37 mouse cellular contexts compared by ENCODE assay signal in the genomic region with DNA sequence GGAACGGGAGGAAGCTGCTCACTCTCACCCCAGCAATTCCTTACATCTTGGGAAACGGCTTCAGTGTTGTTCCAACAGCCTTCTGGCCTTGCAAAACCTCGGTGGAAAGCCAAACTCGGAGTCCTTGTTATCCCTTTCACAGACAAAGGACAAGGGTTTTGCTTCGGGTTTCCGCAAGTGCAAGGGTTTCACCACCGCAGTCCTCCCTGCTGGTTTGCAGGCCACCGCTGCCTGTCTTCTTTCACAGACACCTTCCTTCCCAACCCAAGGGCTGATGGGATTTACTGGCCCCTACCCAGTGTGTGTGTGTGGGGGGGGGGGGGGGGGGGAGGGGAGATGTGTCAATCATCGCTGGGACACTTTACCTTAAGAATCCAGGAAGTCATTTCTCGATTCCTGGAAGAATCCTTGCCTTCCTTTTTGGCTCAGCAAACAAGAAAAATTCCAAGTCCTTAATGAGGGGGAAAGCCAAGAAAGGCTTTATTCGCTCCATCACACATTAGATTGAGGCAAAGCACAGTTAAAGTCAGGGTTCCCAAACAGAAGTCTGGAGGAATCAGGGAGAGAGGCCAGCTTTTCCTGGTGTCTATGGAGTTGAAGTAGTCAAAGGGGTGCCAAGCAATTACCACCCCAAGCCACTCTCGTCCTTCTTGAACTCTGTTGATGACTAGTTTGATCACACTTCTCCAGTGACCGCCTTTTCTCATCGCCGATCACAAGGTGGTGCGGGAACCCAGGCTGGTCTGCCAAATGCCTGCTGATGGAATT. TPM values are rescaled to one million over a fixed set of nuclear protein-coding genes. Genes with fewer than 3 reads are reported as not detected.
DNase-seq lines count a peak whose midpoint lies in the region; ATAC-seq and TF ChIP-seq lines count a peak whose summit lies in the region.
"Had no signal": no experiment of that assay in that cellular context is flagged by ENCODE, and none has a peak within 500 bp of the region (broad histone marks: within the 10 kb centered on the region; RNA-seq: fewer than 3 reads in every experiment).

No protein-coding gene starts in this region.

- H3K36me3 ChIP-seq in hindbrain, postnatal 0 days (ENCODE audit: insufficient read depth, low read length): no peaks in the 10 kb centered on the region
- no peaks in the 10 kb centered on the region for H3K36me3 ChIP-seq in hindbrain, embryonic 16.5 days (ENCODE audit: control insufficient read depth, insufficient read depth, low read length)
- no peaks in the 10 kb centered on the region for H3K36me3 ChIP-seq in testis, adult 2 months (ENCODE audit: control insufficient read depth, insufficient read depth, low read length)
- H3K36me3 ChIP-seq: embryonic facial prominence, embryonic 12.5 days; heart, embryonic 12.5 days; hindbrain, embryonic 13.5 days; kidney, embryonic 15.5 days; limb, embryonic 12.5 days; liver, embryonic 15.5 days; midbrain, embryonic 10.5 days; neural tube, embryonic 12.5 days had no signal

- DNase-seq in hindbrain, postnatal 0 days (ENCODE audit: low spot score): peak; percentile 20
- no peak for DNase-seq in testis, postnatal 14 days (ENCODE audit: low spot score)
- peak; percentile 77 for DNase-seq in brain, embryonic 14.5 days (ENCODE audit: low read depth)
- no peak for DNase-seq in urinary bladder, postnatal 25 days (ENCODE audit: low spot score)
- no peak for DNase-seq in kidney, postnatal 36 days
- DNase-seq: adrenal gland, postnatal 14 days; cerebellum, adult 11-12 months; cerebellum, adult 9-11 months; embryo, embryonic 11 days; gastrocnemius, postnatal 10 days; heart, adult 18-20 months; heart, postnatal 4 days; kidney, adult 18-20 months; kidney, postnatal 25 days; right cerebral cortex, postnatal 4 days; thymus, postnatal 25 days had no signal

- no peaks in the 10 kb centered on the region for H3K4me1 ChIP-seq in hindbrain, postnatal 0 days (ENCODE audit: insufficient read depth, low read length)
- no peaks in the 10 kb centered on the region for H3K4me1 ChIP-seq in hindbrain, embryonic 16.5 days (ENCODE audit: control insufficient read depth, insufficient read depth, low read depth, low read length)
- no peaks in the 10 kb centered on the region; the same call in 1 of the 2 replicates for H3K4me1 ChIP-seq in testis, adult 2 months (ENCODE audit: control insufficient read depth, insufficient read depth, low read length)
- H3K4me1 ChIP-seq: embryonic facial prominence, embryonic 12.5 days; heart, embryonic 12.5 days; hindbrain, embryonic 13.5 days; kidney, embryonic 15.5 days; limb, embryonic 12.5 days; liver, embryonic 15.5 days; midbrain, embryonic 10.5 days; neural tube, embryonic 12.5 days had no signal

- WGBS in hindbrain, postnatal 0 days: 70% methylated on average over 16 of the region's 16 CpGs
- WGBS in hindbrain, embryonic 16.5 days: 83% methylated on average over 16 of the region's 16 CpGs

- H3K27me3 ChIP-seq in hindbrain, postnatal 0 days (ENCODE audit: insufficient read depth, low read length): no peaks in the 10 kb centered on the region
- no peaks in the 10 kb centered on the region for H3K27me3 ChIP-seq in hindbrain, embryonic 16.5 days (replicated peaks; ENCODE audit: control insufficient read depth, insufficient read depth, low read length)
- no peaks in the 10 kb centered on the region for H3K27me3 ChIP-seq in testis, adult 2 months (ENCODE audit: control insufficient read depth, insufficient read depth, low read length)
- H3K27me3 ChIP-seq: embryonic facial prominence, embryonic 12.5 days; heart, embryonic 12.5 days; hindbrain, embryonic 13.5 days; kidney, embryonic 15.5 days; limb, embryonic 12.5 days; liver, embryonic 15.5 days; neural tube, embryonic 12.5 days had no signal

- H3K4me2 ChIP-seq in hindbrain, postnatal 0 days (ENCODE audit: low read depth, low read length): no peak overlapping the region
- H3K4me2 ChIP-seq in hindbrain, embryonic 16.5 days (ENCODE audit: low read length): no peak overlapping the region
- H3K4me2 ChIP-seq: embryonic facial prominence, embryonic 12.5 days; heart, embryonic 12.5 days; hindbrain, embryonic 13.5 days; kidney, embryonic 15.5 days; limb, embryonic 12.5 days; liver, embryonic 15.5 days; neural tube, embryonic 12.5 days had no signal

- no peak overlapping the region for H3K4me3 ChIP-seq in hindbrain, postnatal 0 days (ENCODE audit: low read length)
- H3K4me3 ChIP-seq in hindbrain, embryonic 16.5 days (ENCODE audit: low read length): no peak overlapping the region
- peak overlapping the region; percentile 16; the same call in 1 of the 2 replicates for H3K4me3 ChIP-seq in testis, adult 2 months (ENCODE audit: control insufficient read depth, low read depth, low read length)
- H3K4me3 ChIP-seq: embryonic facial prominence, embryonic 12.5 days; heart, embryonic 12.5 days; hindbrain, embryonic 13.5 days; kidney, embryonic 15.5 days; layer of hippocampus, adult 2 months; left cerebral cortex, adult 2 months; limb, embryonic 12.5 days; liver, embryonic 15.5 days; midbrain, embryonic 10.5 days; myocyte; neural tube, embryonic 12.5 days had no signal

- TF ChIP-seq POLR2A in testis, adult 2 months (IDR thresholded peaks at IDR 0.05; ENCODE audit: control insufficient read depth, low read depth, low read length): no peak
- TF ChIP-seq POLR2A in brain, embryonic 14.5 days (IDR thresholded peaks at IDR 0.05; ENCODE audit: borderline replicate concordance, extremely low read depth, insufficient read depth, insufficient read length, poor library complexity, severe bottlenecking): no peak

- H3K9ac ChIP-seq in hindbrain, postnatal 0 days (replicated peaks; ENCODE audit: low read length): no peak overlapping the region
- no peak overlapping the region for H3K9ac ChIP-seq in hindbrain, embryonic 16.5 days (ENCODE audit: low read depth, low read length)
- H3K9ac ChIP-seq: embryonic facial prominence, embryonic 12.5 days; heart, embryonic 12.5 days; hindbrain, embryonic 13.5 days; kidney, embryonic 15.5 days; limb, embryonic 12.5 days; liver, embryonic 15.5 days; neural tube, embryonic 12.5 days had no signal

- no peak for TF ChIP-seq CTCF in hindbrain, postnatal 0 days (IDR thresholded peaks at IDR 0.05; ENCODE audit: low read depth)
- no peak for TF ChIP-seq CTCF in testis, adult 2 months (IDR thresholded peaks at IDR 0.05; ENCODE audit: control insufficient read depth, insufficient read depth, insufficient replicate concordance, low read depth, low read length)
- TF ChIP-seq CTCF in brain, embryonic 14.5 days (IDR thresholded peaks at IDR 0.05; ENCODE audit: borderline replicate concordance, extremely low read depth, insufficient read depth, insufficient read length): no peak

- H3K27ac ChIP-seq in hindbrain, postnatal 0 days: no peak overlapping the region
- H3K27ac ChIP-seq in hindbrain, embryonic 16.5 days (ENCODE audit: low read depth, low read length): no peak overlapping the region
- H3K27ac ChIP-seq in testis, adult 2 months (ENCODE audit: control insufficient read depth, insufficient read depth, low read depth, low read length): no peak overlapping the region
- H3K27ac ChIP-seq: embryonic facial prominence, embryonic 12.5 days; hindbrain, embryonic 13.5 days; kidney, embryonic 15.5 days; layer of hippocampus, adult 2 months; left cerebral cortex, adult 2 months; limb, embryonic 12.5 days; liver, embryonic 15.5 days; midbrain, embryonic 10.5 days; neural tube, embryonic 12.5 days had no signal

- H3K9me3 ChIP-seq in hindbrain, postnatal 0 days (ENCODE audit: low read length): no peaks in the 10 kb centered on the region
- no peaks in the 10 kb centered on the region; the same call in 1 of the 2 replicates for H3K9me3 ChIP-seq in hindbrain, embryonic 16.5 days (ENCODE audit: control insufficient read depth, low read length)
- H3K9me3 ChIP-seq: hindbrain, embryonic 13.5 days; kidney, embryonic 15.5 days; limb, embryonic 12.5 days; liver, embryonic 15.5 days had no signal

- ATAC-seq in hindbrain, postnatal 0 days: no peak
- no peak for ATAC-seq in hindbrain, embryonic 16.5 days
- ATAC-seq: CD4-positive, CD25-positive, alpha-beta regulatory T cell, adult 4 months; inflammation-experienced regulatory T-cells, adult 6 months; midbrain, embryonic 16.5 days had no signal

RNA-seq across cellular contexts. Expression of gene Tex26, which starts 35.4 kb away (rescaled TPM):
- 0.31 and 0.50 TPM in 2 replicates for total RNA-seq in hindbrain, postnatal 0 days (2014; rRNA removed)
- 1.0 and 1.6 TPM in 2 replicates for polyA plus RNA-seq in hindbrain, postnatal 0 days (2015; fragmentation: Nextera tagmentation; extraction: Ambion mirVana)
- polyA plus RNA-seq in hindbrain, embryonic 16.5 days (2015; fragmentation: Nextera tagmentation; extraction: Ambion mirVana): 0.82 and 1.4 TPM in 2 replicates
- polyA plus RNA-seq in testis, adult 2 months (2012; rRNA removed): 30.1 and 35.9 TPM in 2 replicates
- 1.4 TPM in 2 replicates for polyA plus RNA-seq in brain, embryonic 14.5 days (2012; rRNA removed)
- total RNA-seq: adrenal gland, postnatal 14 days; heart, adult 18-20 months; left cerebral cortex, postnatal 25 days; liver, adult 2 months; megakaryocyte progenitor cell, adult 5-6 weeks had no signal
- polyA plus RNA-seq: CD4-positive, CD25-positive, alpha-beta regulatory T cell, adult 4 months; inflammation-experienced regulatory T-cells, adult 6 months; liver, adult 2 months; liver, embryonic 15.5 days; spleen, adult 2 months had no signal

RNA-seq across cellular contexts. Expression of gene Wdr95, which starts 53.6 kb away (rescaled TPM):
- not detected in 2 replicates for total RNA-seq in hindbrain, postnatal 0 days (2014; rRNA removed)
- 0.19 and 0.24 TPM in 2 replicates for polyA plus RNA-seq in hindbrain, postnatal 0 days (2015; fragmentation: Nextera tagmentation; extraction: Ambion mirVana)
- polyA plus RNA-seq in hindbrain, embryonic 16.5 days (2015; fragmentation: Nextera tagmentation; extraction: Ambion mirVana): 0.24 TPM in 2 replicates
- polyA plus RNA-seq in testis, adult 2 months (2012; rRNA removed): 14.7 and 18.4 TPM in 2 replicates
- 0.37 and 0.42 TPM in 2 replicates for polyA plus RNA-seq in brain, embryonic 14.5 days (2012; rRNA removed)
- total RNA-seq: adrenal gland, postnatal 14 days; heart, adult 18-20 months; liver, adult 2 months; megakaryocyte progenitor cell, adult 5-6 weeks had no signal
- polyA plus RNA-seq: CD4-positive, CD25-positive, alpha-beta regulatory T cell, adult 4 months; kidney, embryonic 15.5 days; limb, embryonic 12.5 days; liver, adult 2 months; liver, embryonic 15.5 days; midbrain, embryonic 10.5 days; stomach, embryonic 14.5 days had no signal

Comparison
In these comparisons a context has a peak if more than half of its experiments do, and no peak if none do; other contexts are left out.
1. DNase-seq: peak in hindbrain, postnatal 0 days (single experiment) and brain, embryonic 14.5 days (single experiment); none in testis, postnatal 14 days (single experiment), urinary bladder, postnatal 25 days (single experiment) and kidney, postnatal 36 days (0 of 2).
2. RNA of gene Tex26, which starts 35.4 kb away (polyA plus RNA-seq): 30.1 to 35.9 TPM in testis, adult 2 months; 1.0 to 1.6 TPM in hindbrain, postnatal 0 days, 1.4 TPM in brain, embryonic 14.5 days and 0.82 to 1.4 TPM in hindbrain, embryonic 16.5 days; every median in the first group is over 10 times any median in the second.
3. RNA of gene Wdr95, which starts 53.6 kb away (polyA plus RNA-seq): 14.7 to 18.4 TPM in testis, adult 2 months; 0.37 to 0.42 TPM in brain, embryonic 14.5 days, 0.24 TPM in hindbrain, embryonic 16.5 days and 0.19 to 0.24 TPM in hindbrain, postnatal 0 days; every median in the first group is over 10 times any median in the second.